Mouse (Mus musculus): Measurements from ENCODE around the gene Irf1.

The Irf1 gene

DNA sequence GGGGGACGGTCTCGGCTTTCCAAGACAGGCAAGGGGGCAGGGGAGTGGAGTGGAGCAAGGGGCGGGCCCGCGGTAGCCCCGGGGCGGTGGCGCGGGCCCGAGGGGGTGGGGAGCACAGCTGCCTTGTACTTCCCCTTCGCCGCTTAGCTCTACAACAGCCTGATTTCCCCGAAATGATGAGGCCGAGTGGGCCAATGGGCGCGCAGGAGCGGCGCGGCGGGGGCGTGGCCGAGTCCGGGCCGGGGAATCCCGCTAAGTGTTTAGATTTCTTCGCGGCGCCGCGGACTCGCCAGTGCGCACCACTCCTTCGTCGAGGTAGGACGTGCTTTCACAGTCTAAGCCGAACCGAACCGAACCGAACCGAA, at the start of gene Irf1:
Gene Irf1 (plus strand): TSS at position 255 of the 365 bp plus-strand sequence.
- DNase-seq, result peak; percentile 98

- DNase-seq, result no peak
Measured at GRCm38 (mm10) chr11:53720715-53721114, 49.1 kb upstream of the Irf1 start, which contains the start of gene Il5. Gene Il5 (plus strand): TSS chr11:53720794.

DNA sequence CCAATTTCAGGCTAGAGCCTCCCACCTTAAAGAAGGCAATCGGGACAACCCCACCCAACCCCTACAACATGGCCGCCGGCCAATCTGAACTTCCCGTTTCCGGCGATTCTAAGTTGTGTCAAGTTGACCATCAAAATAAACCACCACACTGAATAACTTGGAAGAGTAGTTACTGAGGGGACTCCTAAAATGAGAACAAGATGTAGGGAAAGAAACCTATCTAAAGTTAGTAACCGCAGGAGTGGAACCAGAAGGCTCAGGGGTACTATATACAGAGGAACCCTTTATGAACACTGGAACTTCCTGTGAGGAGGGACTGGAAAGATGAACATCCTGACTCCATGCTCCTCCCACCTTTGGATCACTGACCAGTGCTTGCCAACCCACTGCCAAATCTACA, 38.4 kb upstream of the Irf1 start:
- DNase-seq, result no peak

DNA sequence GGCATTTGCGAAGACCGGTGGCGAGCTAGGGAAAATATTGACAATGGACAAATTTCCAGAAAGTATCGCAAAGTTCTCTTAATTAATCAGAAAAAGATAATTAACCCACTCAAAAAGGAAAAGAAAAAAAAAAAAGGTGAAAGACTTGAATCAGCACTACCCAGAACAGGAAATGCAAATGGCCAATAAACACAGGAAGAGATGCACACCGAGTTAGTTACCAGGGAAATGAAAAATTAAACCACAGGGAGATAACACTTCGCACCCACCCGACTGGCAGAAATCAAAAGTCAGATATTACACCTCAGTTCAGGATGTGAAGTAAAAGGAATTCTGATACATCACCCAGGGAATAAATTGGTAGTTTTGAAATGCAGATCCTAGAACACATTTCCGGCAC, 37.6 kb upstream of the Irf1 start:
- no peak for DNase-seq

DNA sequence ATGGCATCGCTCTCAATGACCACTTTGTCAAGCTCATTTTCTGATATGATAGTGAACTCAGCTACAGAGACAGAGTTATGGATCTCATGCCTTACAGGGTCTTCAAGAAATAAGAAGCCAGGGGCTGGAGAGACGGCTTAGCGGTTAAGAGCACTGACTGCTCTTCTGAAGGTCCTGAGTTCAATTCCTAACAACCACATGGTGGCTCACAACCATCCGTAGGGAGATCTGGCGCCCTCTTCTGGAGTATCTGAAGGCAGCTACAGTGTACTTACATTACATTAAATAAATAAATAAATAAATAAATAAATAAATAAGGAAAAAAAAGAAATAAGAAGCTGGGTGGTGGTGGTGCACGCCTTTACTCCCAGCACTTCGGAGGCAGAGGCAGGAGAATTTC, 36.0 kb upstream of the Irf1 start:
- DNase-seq, result no peak

DNA sequence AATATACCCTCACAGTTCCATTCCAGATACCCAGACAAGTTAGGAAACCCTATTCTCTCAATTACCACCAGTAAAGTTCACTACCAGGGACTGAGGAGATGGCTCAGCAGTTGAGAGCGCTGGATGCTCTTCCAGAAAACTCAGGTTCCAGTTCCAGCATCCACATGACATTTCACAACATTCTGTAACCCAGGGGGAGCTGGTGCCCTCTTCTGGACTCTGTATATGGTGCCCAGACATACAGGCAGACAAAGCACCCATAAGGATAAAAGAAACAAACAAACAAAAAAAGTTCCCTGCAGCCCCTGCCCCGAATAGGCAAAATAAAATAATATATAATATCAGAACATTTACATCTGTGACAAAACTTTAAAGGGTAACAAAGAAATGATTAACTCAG, 35.4 kb upstream of the Irf1 start:
- no peak for DNase-seq

- DNase-seq, result no peak
Measured at GRCm38 (mm10) chr11:53734970-53735681, 34.7 kb upstream of the Irf1 start.

DNA sequence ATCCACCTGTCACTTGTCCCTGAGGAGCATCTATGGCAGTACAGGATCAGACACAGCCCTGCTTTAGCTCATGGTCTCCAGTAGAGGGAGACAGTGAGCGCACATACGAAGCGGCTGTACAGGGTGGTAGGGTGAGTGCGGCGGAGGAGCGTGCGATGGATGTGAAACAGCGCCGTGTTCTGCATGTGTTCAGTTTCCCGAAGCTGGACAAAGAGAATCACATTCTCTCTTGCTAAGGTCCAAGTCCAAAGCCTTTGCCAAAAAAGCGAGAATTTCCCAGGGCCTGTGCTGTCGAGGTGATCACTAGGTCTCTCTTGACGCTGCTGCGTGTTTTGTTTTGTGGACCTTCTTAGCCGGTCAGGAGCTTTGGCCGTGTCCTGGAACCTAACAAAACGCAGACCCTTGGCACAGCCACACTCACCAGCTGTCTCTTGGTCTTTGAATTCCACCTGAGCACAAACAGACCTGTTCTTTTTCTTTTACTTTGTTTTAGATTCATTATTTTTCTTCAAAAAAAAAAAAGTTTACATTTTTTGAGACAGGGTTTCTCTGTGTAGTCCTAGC, 34.0 kb upstream of the Irf1 start:
- DNase-seq, result peak; percentile 78

- peak; percentile 79 for DNase-seq
Measured at GRCm38 (mm10) chr11:53736771-53737572, 32.8 kb upstream of the Irf1 start.

DNA sequence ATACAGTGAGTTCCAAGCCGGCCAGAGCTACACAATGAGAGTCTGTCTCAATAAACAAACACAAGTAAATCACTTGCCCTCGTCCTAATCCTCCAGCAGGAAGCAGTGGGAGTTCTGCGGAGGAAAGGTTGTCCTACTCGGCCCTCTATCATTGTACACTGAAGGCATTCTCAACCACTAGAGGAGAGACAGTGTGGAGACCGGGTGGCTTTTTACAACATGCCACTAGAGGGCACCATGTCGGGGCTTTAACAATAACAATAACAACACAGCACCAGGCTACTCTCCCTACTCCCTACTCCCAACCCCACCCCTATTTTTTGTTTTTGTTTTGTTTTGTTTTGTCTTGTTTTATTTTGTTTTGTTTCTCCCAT, 32.3 kb upstream of the Irf1 start:
- DNase-seq, result peak; percentile 73

DNA sequence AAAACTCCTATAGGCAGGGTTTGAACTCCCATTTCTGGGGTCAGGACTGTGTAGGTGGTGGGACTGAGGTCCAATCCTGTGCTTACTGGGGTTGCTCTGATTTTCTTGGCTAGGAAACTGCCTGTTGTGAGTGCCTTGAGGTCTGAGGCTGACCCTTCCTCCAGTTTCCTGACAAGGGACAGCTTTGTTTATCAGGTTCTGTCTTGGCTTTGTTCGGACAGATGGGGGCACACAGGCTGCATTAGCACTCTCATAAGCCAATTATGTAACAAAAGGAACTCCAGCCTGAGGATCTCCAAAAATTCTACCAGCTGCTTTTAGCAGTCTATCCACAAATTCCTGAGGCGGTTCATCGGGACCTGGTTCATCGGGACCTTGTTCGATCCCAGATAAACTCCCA, 27.5 kb upstream of the Irf1 start:
- DNase-seq, result no peak

DNA sequence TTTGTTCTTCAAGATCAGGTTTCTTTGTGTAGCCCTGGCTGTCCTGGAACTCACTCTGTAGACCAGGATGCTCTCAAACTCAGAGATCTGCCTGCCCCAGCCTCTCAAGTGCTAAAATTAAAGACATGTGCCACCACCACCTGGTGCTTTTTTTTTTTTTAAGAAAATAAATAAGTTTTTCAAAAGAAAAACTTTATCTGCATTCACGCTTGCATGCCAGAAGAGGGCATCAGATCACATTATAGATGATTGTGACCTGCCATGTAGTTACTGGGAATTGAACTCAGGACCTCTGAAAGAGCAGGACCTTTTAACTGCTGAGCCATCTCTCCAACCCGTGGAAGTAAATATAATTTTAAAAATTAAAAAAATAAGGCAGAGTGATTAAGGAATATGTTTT, 24.6 kb upstream of the Irf1 start:
- DNase-seq, result no peak

- DNase-seq, result no peak
Measured at GRCm38 (mm10) chr11:53747985-53748384, 21.8 kb upstream of the Irf1 start.

DNA sequence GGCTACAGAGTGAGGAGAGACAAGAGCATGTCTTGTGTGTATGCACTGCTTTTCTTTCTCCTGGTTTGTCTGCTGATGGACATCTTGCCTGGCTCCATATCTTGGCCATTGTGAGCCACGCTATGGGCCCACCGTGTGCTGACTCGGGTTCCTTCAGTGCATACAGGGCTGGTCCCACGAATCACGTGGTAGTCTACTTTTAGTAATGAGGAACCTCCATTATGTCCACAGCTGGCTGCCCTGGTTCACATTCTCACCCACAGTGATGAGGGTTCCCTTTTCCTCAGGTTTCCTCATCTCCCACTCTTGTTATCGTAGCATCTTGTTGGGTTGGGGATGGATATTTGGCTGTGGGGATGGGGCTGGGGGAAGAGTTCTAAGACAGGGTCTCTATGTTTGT, 21.2 kb upstream of the Irf1 start:
- no peak for DNase-seq

DNA sequence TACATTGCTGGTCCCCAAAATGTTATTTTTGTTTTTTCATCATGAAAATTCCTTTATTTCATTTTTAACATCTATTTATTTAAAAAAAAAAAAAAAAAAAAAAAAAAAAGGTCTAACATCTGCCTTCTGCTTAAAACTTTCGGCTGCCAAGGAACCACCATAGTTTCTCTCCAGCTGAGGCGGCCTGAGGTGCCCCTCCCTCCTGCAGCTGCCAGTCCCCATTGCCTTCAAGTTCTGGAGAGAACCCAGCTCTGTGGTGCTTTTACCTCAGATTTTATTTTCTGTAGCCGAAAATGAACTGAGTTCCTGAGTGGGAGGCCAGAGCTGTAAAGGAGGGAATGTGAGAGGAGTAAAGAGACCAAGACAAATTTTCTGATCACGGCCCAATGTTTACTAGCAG, 20.5 kb upstream of the Irf1 start:
- peak; percentile 54 for DNase-seq

DNA sequence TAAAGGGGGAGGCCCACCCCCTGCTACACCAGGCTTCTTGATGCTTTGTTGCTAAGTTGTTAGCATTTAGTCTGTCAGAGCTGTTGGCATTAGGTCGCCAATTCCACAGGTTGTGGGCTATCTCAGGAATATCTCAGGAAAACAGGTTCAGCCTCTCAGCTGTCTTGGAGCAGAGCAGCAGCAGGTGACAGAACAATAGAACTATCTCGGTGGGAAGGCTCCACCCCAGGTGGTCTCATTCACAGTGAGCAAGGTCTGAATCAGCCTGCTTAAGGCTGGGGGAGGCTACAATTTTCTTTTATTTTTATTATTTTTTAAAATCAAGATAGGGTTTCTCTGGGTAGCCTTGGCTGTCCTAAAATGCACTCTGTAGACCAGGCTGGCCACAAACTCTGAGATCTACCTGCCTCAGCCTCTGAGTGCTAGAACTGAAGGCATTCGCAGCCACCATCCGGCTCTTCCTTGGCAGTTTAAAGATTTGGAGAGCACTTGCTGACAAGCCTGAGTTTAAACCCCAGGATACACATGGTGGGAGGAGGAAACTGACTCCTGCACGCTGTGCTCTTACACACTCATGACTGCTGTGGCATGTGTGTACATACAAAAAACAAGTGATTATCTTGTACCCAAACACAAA, 20.0 kb upstream of the Irf1 start:
- DNase-seq, result no peak

DNA sequence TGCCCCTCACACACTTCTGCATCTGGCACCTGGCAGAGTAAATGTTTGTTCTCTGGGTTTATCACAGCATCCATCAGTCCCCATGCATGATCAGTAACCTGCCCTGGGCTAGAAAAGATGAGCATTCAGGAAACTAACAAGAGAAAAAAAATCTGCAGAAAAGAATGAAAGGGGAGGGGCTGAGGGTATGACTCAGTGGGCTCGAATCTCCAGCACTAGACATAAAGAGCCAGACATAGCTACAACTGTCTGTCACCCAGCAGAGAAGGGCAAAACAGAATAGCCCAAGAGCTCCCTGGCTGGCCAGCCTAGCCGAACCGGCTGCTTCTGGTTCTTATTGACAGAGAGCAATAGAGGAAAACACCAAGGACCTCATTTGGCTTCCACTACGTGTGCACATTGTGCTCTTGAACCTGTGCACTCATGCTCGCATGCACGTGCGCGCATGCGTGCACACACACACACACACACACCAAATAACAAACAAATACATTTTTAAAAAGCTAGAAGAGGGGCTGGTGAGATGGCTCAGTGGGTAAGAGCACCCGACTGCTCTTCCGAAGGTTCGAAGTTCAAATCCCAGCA, 14.7 kb upstream of the Irf1 start:
- DNase-seq, result no peak

GRCm38 (mm10) chr11:53757612-53758011, 12.2 kb upstream of the Irf1 start:
- DNase-seq, result no peak

GRCm38 (mm10) chr11:53758033-53758432, 11.8 kb upstream of the Irf1 start:
- DNase-seq, result peak; percentile 43

DNA sequence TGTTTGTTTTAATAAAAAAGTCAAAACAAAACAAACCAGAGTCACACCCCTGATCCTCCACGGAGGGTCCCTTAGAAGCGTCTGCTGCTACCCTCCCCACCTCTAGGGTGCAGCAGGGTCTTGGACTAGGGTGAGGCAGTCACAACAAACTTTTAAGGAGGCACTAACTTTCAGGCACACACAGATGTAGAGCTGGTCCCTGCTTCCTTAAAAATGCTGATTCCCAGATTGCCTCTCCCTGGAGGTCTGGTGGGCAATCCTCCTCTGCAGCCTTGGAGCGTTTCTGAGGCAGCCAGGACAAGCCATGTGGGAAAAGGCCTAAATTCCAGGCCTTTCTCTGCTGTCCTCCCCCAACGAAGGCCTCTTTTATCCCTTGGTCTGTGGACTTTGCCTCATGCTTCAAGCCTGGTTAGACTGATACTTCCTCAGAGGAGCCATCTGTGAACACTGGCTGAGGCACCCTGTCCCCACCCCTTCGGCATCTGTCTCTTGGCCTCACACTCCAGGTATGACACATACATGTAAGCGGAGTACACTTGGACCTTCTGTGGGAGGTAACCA, 10.9 kb upstream of the Irf1 start:
- DNase-seq, result peak; percentile 68

- no peak for DNase-seq
Measured at GRCm38 (mm10) chr11:53759545-53760406, 10.0 kb upstream of the Irf1 start.

DNA sequence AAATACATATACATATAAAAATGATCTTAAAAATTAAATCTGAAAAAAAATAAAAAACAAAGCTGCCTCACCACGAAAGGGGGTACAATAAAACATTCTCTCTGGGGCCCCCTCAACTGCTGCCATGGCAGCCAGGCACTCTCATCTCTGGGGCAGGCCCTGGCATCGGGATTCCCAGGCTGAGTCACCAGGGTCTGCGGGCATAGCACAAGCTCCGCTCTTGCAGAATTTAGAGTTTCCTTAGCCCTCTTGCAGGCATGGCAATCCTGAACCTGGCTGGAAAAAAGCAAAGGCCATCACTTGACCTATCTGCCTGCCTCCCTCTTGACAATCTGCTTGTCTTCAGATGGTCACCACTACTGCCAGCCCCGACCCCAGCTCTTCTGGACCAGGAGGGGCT, 8.5 kb upstream of the Irf1 start:
- DNase-seq, result no peak

All from thymus, postnatal 14 days (tissue).